Mouse (Mus musculus) spleen, adult 2 months (tissue): Measurements from ENCODE around the gene Gm973.

Experiments used
- CTCF ChIP-seq: fragments of 200-500 bp; IDR thresholded peaks from 2 replicates; pipeline ENCODE4 v1.5.1; 2011; ENCODE audit warnings: mild to moderate bottlenecking, inconsistent platforms; ENCODE audit not compliant: insufficient read depth, insufficient read length, insufficient replicate concordance; ENCODE audit errors: extremely low read depth
- POLR2A ChIP-seq: fragments of 200-500 bp; IDR thresholded peaks from 2 replicates; pipeline ENCODE4 v1.6.1; 2011; ENCODE audit warnings: low read depth, low read length, inconsistent platforms

DNA sequence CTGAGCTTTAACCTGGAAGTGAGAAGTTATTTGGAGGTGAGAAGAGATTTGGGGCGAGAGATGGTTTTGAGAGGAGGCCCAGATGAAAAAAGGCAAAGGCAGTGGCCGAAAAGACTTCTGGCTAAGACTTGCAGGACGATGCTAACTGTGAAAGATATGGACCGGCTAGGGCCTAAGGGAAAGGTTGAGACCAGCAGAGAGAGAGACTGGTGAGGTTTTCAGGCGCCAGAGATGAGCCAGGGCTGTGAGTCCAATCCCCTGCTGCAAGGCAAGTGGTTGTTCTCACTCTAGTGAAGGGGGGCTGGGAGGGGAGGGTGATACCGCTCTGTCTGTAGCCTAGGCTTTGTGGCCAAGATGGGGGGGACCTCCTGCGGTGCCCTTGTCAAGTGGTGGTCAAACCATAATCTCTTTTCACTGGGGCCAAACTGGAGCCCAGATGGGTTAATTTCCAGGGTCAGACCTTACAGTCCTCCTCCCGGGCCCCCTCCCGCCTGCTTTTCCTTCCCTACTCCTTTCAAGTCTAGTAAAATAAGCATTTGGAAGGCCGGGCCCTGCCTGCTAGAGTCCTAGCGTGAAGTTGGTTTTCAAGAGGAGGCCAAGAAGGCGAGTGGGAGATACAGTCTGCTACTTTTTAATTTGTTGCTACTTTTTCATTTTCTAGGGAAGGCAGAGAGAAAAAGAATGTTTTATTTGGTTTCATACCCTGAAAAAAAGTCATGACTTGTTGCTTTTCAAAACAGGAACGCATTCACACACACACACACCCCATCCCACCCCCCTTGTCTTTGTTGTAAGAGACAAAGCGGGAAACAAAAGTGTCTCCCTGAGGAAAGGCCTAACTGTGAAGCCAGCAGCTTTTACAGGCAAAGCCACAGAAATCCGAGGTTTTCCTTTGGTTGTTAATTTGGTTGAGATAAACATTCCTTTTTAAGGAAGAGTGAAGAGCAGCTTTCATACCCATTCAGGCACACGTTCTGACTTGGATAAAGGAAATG is 31.0 kb upstream of the Gm973 start:
- no peak for TF ChIP-seq POLR2A
- no peak for TF ChIP-seq CTCF
